ENCODE assay signal across 29 mouse cellular contexts in the genomic region with DNA sequence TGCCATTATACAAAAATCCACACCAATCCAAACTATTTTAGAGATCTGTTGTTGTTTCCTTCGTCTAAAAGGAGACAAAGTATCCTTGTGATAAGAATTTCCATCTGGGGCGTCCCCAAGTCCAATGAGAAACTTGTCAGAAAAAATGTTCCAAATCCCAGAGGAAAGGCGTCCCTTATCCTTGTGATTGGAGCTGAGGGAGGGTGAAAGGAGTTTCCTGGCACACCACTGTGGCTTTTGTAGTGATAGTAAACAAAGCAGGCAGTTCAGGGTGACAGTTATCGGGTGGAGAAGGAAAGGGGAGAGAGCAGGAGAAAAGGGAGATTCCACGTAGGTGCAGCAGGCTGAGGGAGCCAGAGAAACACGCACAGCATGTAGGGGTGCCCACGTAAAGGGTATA. TPM values are rescaled to one million over a fixed set of nuclear protein-coding genes. Genes with fewer than 3 reads are reported as not detected.
DNase-seq lines count a peak whose midpoint lies in the region; ATAC-seq and TF ChIP-seq lines count a peak whose summit lies in the region.
"Had no signal": no experiment of that assay in that cellular context is flagged by ENCODE, and none has a peak within 500 bp of the region (broad histone marks: within the 10 kb centered on the region; RNA-seq: fewer than 3 reads in every experiment).

No protein-coding gene starts in this region.

- no peak for TF ChIP-seq CTCF in lung, embryonic 14.5 days (IDR thresholded peaks at IDR 0.05; ENCODE audit: low read depth)
- TF ChIP-seq CTCF in lung, adult 2 months (IDR thresholded peaks at IDR 0.05; ENCODE audit: insufficient read depth, low read length), result no peak
- no peak for TF ChIP-seq CTCF in lung, postnatal 0 days (IDR thresholded peaks at IDR 0.05)

- H3K4me1 ChIP-seq in lung, embryonic 14.5 days (ENCODE audit: insufficient read depth), result no peaks in the 10 kb centered on the region
- no peaks in the 10 kb centered on the region for H3K4me1 ChIP-seq in lung, adult 2 months (ENCODE audit: control insufficient read depth, insufficient read depth, low read length)
- no peaks in the 10 kb centered on the region for H3K4me1 ChIP-seq in lung, postnatal 0 days (ENCODE audit: insufficient read depth, low read depth, low read length)
- H3K4me1 ChIP-seq: forebrain, embryonic 15.5 days; hindbrain, embryonic 10.5 days; intestine, embryonic 15.5 days; limb, embryonic 15.5 days; midbrain, embryonic 13.5 days; neural tube, embryonic 12.5 days had no signal

- no peak overlapping the region for H3K4me2 ChIP-seq in lung, embryonic 14.5 days
- no peak overlapping the region for H3K4me2 ChIP-seq in lung, postnatal 0 days (replicated peaks; ENCODE audit: low read depth, low read length)
- H3K4me2 ChIP-seq: forebrain, embryonic 15.5 days; intestine, embryonic 15.5 days; kidney, embryonic 15.5 days; limb, embryonic 15.5 days; midbrain, embryonic 13.5 days; neural tube, embryonic 12.5 days had no signal

- TF ChIP-seq POLR2A in lung, adult 2 months (IDR thresholded peaks at IDR 0.05; ENCODE audit: borderline replicate concordance, extremely low read depth, low read depth, low read length), result no peak

- no peak overlapping the region for H3K27ac ChIP-seq in lung, embryonic 14.5 days (ENCODE audit: low read depth)
- H3K27ac ChIP-seq in lung, postnatal 0 days (ENCODE audit: low read length), result no peak overlapping the region
- H3K27ac ChIP-seq: embryonic facial prominence, embryonic 10.5 days; forebrain, embryonic 15.5 days; hindbrain, embryonic 10.5 days; intestine, embryonic 15.5 days; kidney, embryonic 15.5 days; limb, embryonic 15.5 days; midbrain, embryonic 13.5 days; neural tube, embryonic 12.5 days had no signal

- no peaks in the 10 kb centered on the region for H3K27me3 ChIP-seq in lung, embryonic 14.5 days (ENCODE audit: insufficient read depth, low read length)
- H3K27me3 ChIP-seq in lung, postnatal 0 days (replicated peaks; ENCODE audit: insufficient read depth, low read length), result no peaks in the 10 kb centered on the region
- H3K27me3 ChIP-seq: CH12.LX; forebrain, embryonic 15.5 days; intestine, embryonic 15.5 days; midbrain, embryonic 13.5 days; neural tube, embryonic 12.5 days; Patski had no signal

- H3K36me3 ChIP-seq in lung, embryonic 14.5 days (ENCODE audit: insufficient read depth), result no peaks in the 10 kb centered on the region
- no peaks in the 10 kb centered on the region for H3K36me3 ChIP-seq in lung, postnatal 0 days (ENCODE audit: insufficient read depth, low read length)
- H3K36me3 ChIP-seq: embryonic facial prominence, embryonic 10.5 days; forebrain, embryonic 15.5 days; G1E; hindbrain, embryonic 10.5 days; intestine, embryonic 15.5 days; kidney, embryonic 15.5 days; limb, embryonic 15.5 days; midbrain, embryonic 13.5 days; neural tube, embryonic 12.5 days had no signal

- no peak overlapping the region for H3K4me3 ChIP-seq in lung, embryonic 14.5 days (ENCODE audit: low read depth, low read length)
- H3K4me3 ChIP-seq in lung, adult 2 months (replicated peaks; ENCODE audit: extremely low read depth, low read depth, low read length), result no peak overlapping the region
- H3K4me3 ChIP-seq in lung, postnatal 0 days (ENCODE audit: low read depth, low read length), result no peak overlapping the region
- H3K4me3 ChIP-seq: embryonic facial prominence, embryonic 10.5 days; forebrain, embryonic 15.5 days; hindbrain, embryonic 10.5 days; intestine, embryonic 15.5 days; kidney, embryonic 15.5 days; limb, embryonic 15.5 days; midbrain, embryonic 13.5 days; neural tube, embryonic 12.5 days had no signal

- intact Hi-C loops in heart, postnatal 10 days (cut with DNase I), result no loop called here
- intact Hi-C loops in gastrocnemius, postnatal 36 days (cut with DNase I), result no loop called here

- no peaks in the 10 kb centered on the region for H3K9me3 ChIP-seq in lung, embryonic 14.5 days (ENCODE audit: low read depth, low read length)
- H3K9me3 ChIP-seq in lung, postnatal 0 days (ENCODE audit: low read length), result no peaks in the 10 kb centered on the region
- H3K9me3 ChIP-seq: embryonic facial prominence, embryonic 10.5 days; forebrain, embryonic 15.5 days; G1E; hindbrain, embryonic 10.5 days; intestine, embryonic 15.5 days; kidney, embryonic 15.5 days; limb, embryonic 15.5 days; midbrain, embryonic 13.5 days; neural tube, embryonic 12.5 days had no signal

- 23% methylated on average over 7 of the region's 7 CpGs for WGBS in lung, embryonic 14.5 days
- WGBS in lung, adult 2 months, result 23% methylated on average over 7 of the region's 7 CpGs
- WGBS in lung, postnatal 0 days, result 21% methylated on average over 7 of the region's 7 CpGs

- no peak overlapping the region for H3K9ac ChIP-seq in lung, embryonic 14.5 days
- 0 out of 2 replicates have a peak overlapping the region, but pooled peaks have one; percentile 3 for H3K9ac ChIP-seq in lung, postnatal 0 days (replicated peaks; ENCODE audit: low read depth)
- H3K9ac ChIP-seq: forebrain, embryonic 15.5 days; intestine, embryonic 15.5 days; kidney, embryonic 15.5 days; limb, embryonic 15.5 days; midbrain, embryonic 13.5 days; neural tube, embryonic 12.5 days had no signal

- DNase-seq in heart, adult 9 months (ENCODE audit: low spot score in 2 of 2), result peak; percentile 28 to 44
- DNase-seq in heart, postnatal 10 days, result no peak
- peak; percentile 32 for DNase-seq in lung, embryonic 14.5 days
- DNase-seq in lung, adult 2 months, result no peak
- DNase-seq in lung, postnatal 0 days (ENCODE audit: low spot score), result no peak
- DNase-seq in lung, postnatal 36 days, result peak; percentile 31
- DNase-seq in gastrocnemius, postnatal 36 days, result no peak
- DNase-seq: adrenal gland, postnatal 36 days; B cell, adult 2 months; cerebellum, adult 9-11 months; kidney, postnatal 4 days; layer of hippocampus, adult 9-11 months; right cerebral cortex, postnatal 14 days; spleen, adult 18-20 months; thymus, postnatal 14 days had no signal

- ATAC-seq in lung, embryonic 14.5 days (ENCODE audit: insufficient read depth), result no peak
- no peak for ATAC-seq in lung, postnatal 0 days
- ATAC-seq: forebrain, embryonic 15.5 days; hindbrain, embryonic 16.5 days; intestine, embryonic 15.5 days; midbrain, embryonic 13.5 days; Patski had no signal

- no peak for TF ChIP-seq EP300 in lung, postnatal 0 days (IDR thresholded peaks at IDR 0.05)

RNA-seq across cellular contexts. Expression of gene Slc41a2, which starts 9.8 kb away (rescaled TPM):
- 1 to 10 TPM in 1 of 2 experiments, under 1 TPM in 1; 0.97 to 1.2 TPM for total RNA-seq in heart, postnatal 10 days (2021)
- polyA plus RNA-seq in lung, embryonic 14.5 days (2014; fragmentation: Nextera tagmentation; extraction: Ambion mirVana), result 0.46 and 0.58 TPM in 2 replicates
- 2.4 and 4.0 TPM in 2 replicates for polyA plus RNA-seq in lung, adult 2 months (2012; rRNA removed)
- 1.2 and 1.5 TPM in 2 replicates for polyA plus RNA-seq in lung, postnatal 0 days (2015; fragmentation: Nextera tagmentation; extraction: Ambion mirVana)
- under 1 TPM; 0.54 to 0.86 TPM for total RNA-seq in gastrocnemius, postnatal 36 days (2021)
- total RNA-seq: granulocyte monocyte progenitor cell, adult 5-6 weeks had no signal
- polyA plus RNA-seq: G1E; liver, embryonic 16.5 days had no signal

RNA-seq across cellular contexts. Expression of gene D10Wsu102e, which starts 12.5 kb away (rescaled TPM):
- total RNA-seq in heart, postnatal 10 days (2021), result under 1 TPM; 0.69 to 0.72 TPM
- 0.78 and 0.84 TPM in 2 replicates for polyA plus RNA-seq in lung, embryonic 14.5 days (2014; fragmentation: Nextera tagmentation; extraction: Ambion mirVana)
- 0.16 and 0.24 TPM in 2 replicates for polyA plus RNA-seq in lung, adult 2 months (2012; rRNA removed)
- polyA plus RNA-seq in lung, postnatal 0 days (2015; fragmentation: Nextera tagmentation; extraction: Ambion mirVana), result 0.19 and 0.20 TPM in 2 replicates
- under 1 TPM; 0.54 to 0.66 TPM for total RNA-seq in gastrocnemius, postnatal 36 days (2021)

Comparison
In these comparisons a context has a peak if more than half of its experiments do, and no peak if none do; other contexts are left out.
1. DNase-seq: peak in heart, adult 9 months (2 of 2), lung, embryonic 14.5 days (single experiment) and lung, postnatal 36 days (single experiment); none in heart, postnatal 10 days (0 of 2), lung, adult 2 months (single experiment), lung, postnatal 0 days (single experiment) and gastrocnemius, postnatal 36 days (0 of 2).